8 mouse cellular contexts compared by ENCODE assay signal in genomic region chr9:108808163-108808665, GRCm38 (mm10). TPM values are rescaled to one million over a fixed set of nuclear protein-coding genes. Genes with fewer than 3 reads are reported as not detected.
A peak's percentile ranks its signal among the peaks of the same experiment; 100 is the strongest.
DNase-seq lines count a peak whose midpoint lies in the region; ATAC-seq and TF ChIP-seq lines count a peak whose summit lies in the region.

Nckipsd (plus strand) TSS chr9:108808368.

- H3K4me3 ChIP-seq in bone marrow macrophage, adult 2 months (ENCODE audit: insufficient read depth, low read length) = peak within 1 kb of the TSS; percentile 95
- H3K4me3 ChIP-seq in embryonic facial prominence, embryonic 15.5 days (replicated peaks) = peak within 1 kb of the TSS; percentile 79
- peak within 1 kb of the TSS; percentile 80 for H3K4me3 ChIP-seq in limb, embryonic 12.5 days (replicated peaks)
- peak within 1 kb of the TSS; percentile 85 for H3K4me3 ChIP-seq in midbrain, embryonic 14.5 days (replicated peaks; ENCODE audit: low read depth, low read length)

- TF ChIP-seq CTCF in bone marrow macrophage, adult 2 months (IDR thresholded peaks at IDR 0.05; ENCODE audit: low read depth, low read length) = peak; percentile 58

- H3K27me3 ChIP-seq in embryonic facial prominence, embryonic 15.5 days = no peaks in the 10 kb centered on the region
- H3K27me3 ChIP-seq in limb, embryonic 12.5 days = no peaks in the 10 kb centered on the region
- no peaks in the 10 kb centered on the region for H3K27me3 ChIP-seq in midbrain, embryonic 14.5 days (ENCODE audit: control insufficient read depth, insufficient read depth, low read length)

- no peaks in the 10 kb centered on the region for H3K9me3 ChIP-seq in embryonic facial prominence, embryonic 15.5 days (replicated peaks)
- no peaks in the 10 kb centered on the region for H3K9me3 ChIP-seq in limb, embryonic 12.5 days
- H3K9me3 ChIP-seq in midbrain, embryonic 14.5 days (ENCODE audit: control insufficient read depth, low read length) = no peaks in the 10 kb centered on the region

- TF ChIP-seq POLR2A in bone marrow macrophage, adult 2 months (IDR thresholded peaks at IDR 0.05; ENCODE audit: borderline replicate concordance, low read depth, low read length) = no peak

- H3K9ac ChIP-seq in embryonic facial prominence, embryonic 15.5 days = peak within 1 kb of the TSS; percentile 85
- H3K9ac ChIP-seq in limb, embryonic 12.5 days (replicated peaks) = peak within 1 kb of the TSS; percentile 84
- peak within 1 kb of the TSS; percentile 88 for H3K9ac ChIP-seq in midbrain, embryonic 14.5 days (replicated peaks; ENCODE audit: low read length)

- peak within 1 kb of the TSS; percentile 85 for H3K4me2 ChIP-seq in embryonic facial prominence, embryonic 15.5 days (replicated peaks)
- peak within 1 kb of the TSS; percentile 87 for H3K4me2 ChIP-seq in limb, embryonic 12.5 days
- peak within 1 kb of the TSS; percentile 90 for H3K4me2 ChIP-seq in midbrain, embryonic 14.5 days (ENCODE audit: low read length)

- peak within 1 kb of the TSS; percentile 84 for H3K27ac ChIP-seq in bone marrow macrophage, adult 2 months (ENCODE audit: insufficient read depth, low read depth, low read length)
- H3K27ac ChIP-seq in embryonic facial prominence, embryonic 15.5 days (replicated peaks) = peak within 1 kb of the TSS; percentile 29
- H3K27ac ChIP-seq in limb, embryonic 12.5 days = no peak within 1 kb of the TSS; the same call in 1 of the 2 replicates
- peak within 1 kb of the TSS; percentile 72 for H3K27ac ChIP-seq in midbrain, embryonic 14.5 days (replicated peaks; ENCODE audit: low read depth, low read length)

- H3K36me3 ChIP-seq in embryonic facial prominence, embryonic 15.5 days = peaks cover 55% of the 10 kb centered on the region
- H3K36me3 ChIP-seq in limb, embryonic 12.5 days = peaks cover 69% of the 10 kb centered on the region
- peaks cover 69% of the 10 kb centered on the region for H3K36me3 ChIP-seq in midbrain, embryonic 14.5 days (ENCODE audit: control insufficient read depth, insufficient read depth, low read length)

- peak; percentile 81 for DNase-seq in 416B (ENCODE audit: low read depth)
- DNase-seq in heart, adult 8-10 months (ENCODE audit: low spot score) = peak; percentile 91
- DNase-seq in kidney, adult 8-10 months = peak; percentile 88 to 93
- peak; percentile 98 for DNase-seq in midbrain, embryonic 14.5 days
- DNase-seq in spleen, adult 12 weeks (ENCODE audit: low spot score) = peak; percentile 92

- under 1% methylated on average over 62 of the region's 62 CpGs for WGBS in embryonic facial prominence, embryonic 15.5 days
- 1% methylated on average over 62 of the region's 62 CpGs for WGBS in limb, embryonic 12.5 days
- under 1% methylated on average over 59 of the region's 62 CpGs for WGBS in midbrain, embryonic 14.5 days

- peak; percentile 84 for ATAC-seq in embryonic facial prominence, embryonic 15.5 days (ENCODE audit: insufficient number of reproducible peaks, low FRiP score, low TSS enrichment, low read depth)
- ATAC-seq in limb, embryonic 12.5 days (ENCODE audit: insufficient number of reproducible peaks, insufficient read depth, low FRiP score, low TSS enrichment, low read depth) = peak; percentile 70
- peak; percentile 86 for ATAC-seq in midbrain, embryonic 14.5 days (ENCODE audit: low FRiP score, low TSS enrichment)

- H3K4me1 ChIP-seq in bone marrow macrophage, adult 2 months (ENCODE audit: control insufficient read depth, insufficient read depth, low read length) = peaks cover 14% of the 10 kb centered on the region
- H3K4me1 ChIP-seq in embryonic facial prominence, embryonic 15.5 days = peaks cover 21% of the 10 kb centered on the region
- peaks cover 11% of the 10 kb centered on the region for H3K4me1 ChIP-seq in limb, embryonic 12.5 days (replicated peaks)
- peaks cover 8% of the 10 kb centered on the region for H3K4me1 ChIP-seq in midbrain, embryonic 14.5 days (ENCODE audit: control insufficient read depth, insufficient read depth, low read length)

RNA-seq across cellular contexts. Expression of gene Nckipsd, which starts in this region (rescaled TPM):
- polyA plus RNA-seq in bone marrow macrophage, adult 2 months (2012; ENCODE audit: insufficient read depth, insufficient read length, missing spikeins) = 25.6 and 29.0 TPM in 2 replicates
- polyA plus RNA-seq in embryonic facial prominence, embryonic 15.5 days (2015; fragmentation: Nextera tagmentation; extraction: Ambion mirVana) = 16.5 and 20.4 TPM in 2 replicates
- 1 to 10 TPM; 7.4 to 9.2 (median 8.0) TPM for total RNA-seq in heart, adult 8-10 months (2022)
- 19.3 and 21.6 TPM in 2 replicates for polyA plus RNA-seq in limb, embryonic 12.5 days (2016; fragmentation: Nextera tagmentation; extraction: Ambion mirVana)
- polyA plus RNA-seq in midbrain, embryonic 14.5 days (2014; fragmentation: Nextera tagmentation; extraction: Ambion mirVana) = 24.3 and 27.4 TPM in 2 replicates
